Mouse (Mus musculus): ENCODE data around the gene Taf1b. TPM values are rescaled to one million over a fixed set of nuclear protein-coding genes. Genes with fewer than 3 reads are reported as not detected.
A peak's percentile ranks its signal among the peaks of the same experiment; 100 is the strongest.
"Not testable (repeated sequence)": the region's sequence is repeated elsewhere in the genome, so short reads cannot be mapped to it uniquely, and the experiment has no call there.

Taf1b gene
- polyA plus RNA-seq (2011; ENCODE audit: insufficient read depth, insufficient read length, low read depth, missing spikeins), result 34.2 and 35.9 TPM in 2 replicates

GRCm38 (mm10) chr12:24498150-24498840 is at the start of gene Taf1b:
Gene Taf1b, plus strand, starts transcription at chr12:24498359.
- no peaks in the 10 kb centered on the region for H3K27me3 ChIP-seq (ENCODE audit: control insufficient read depth, insufficient read depth, low read length, poor library complexity, severe bottlenecking)
- no peak for TF ChIP-seq POLR2A (IDR thresholded peaks at IDR 0.05; ENCODE audit: insufficient read depth, low read length)
- TF ChIP-seq CTCF (IDR thresholded peaks at IDR 0.05; ENCODE audit: low read depth, low read length), result no peak
- TF ChIP-seq EP300 (IDR thresholded peaks at IDR 0.05; ENCODE audit: insufficient read depth, low read depth, low read length), result no peak
- H3K4me1 ChIP-seq (ENCODE audit: control insufficient read depth, insufficient read depth, low read length), result no peaks in the 10 kb centered on the region
- peak within 1 kb of the TSS; percentile 79 for H3K4me3 ChIP-seq (ENCODE audit: low read depth, low read length)
- no peaks in the 10 kb centered on the region for H3K9me3 ChIP-seq (replicated peaks; ENCODE audit: control insufficient read depth, insufficient read depth, low read length, poor library complexity, severe bottlenecking)
- no peaks in the 10 kb centered on the region for H3K36me3 ChIP-seq (ENCODE audit: control insufficient read depth, insufficient read depth, low read length, poor library complexity, severe bottlenecking)
- H3K27ac ChIP-seq (ENCODE audit: insufficient read depth, low read length), result no peak within 1 kb of the TSS
- peak within 1 kb of the TSS; percentile 24 for H3K9ac ChIP-seq (ENCODE audit: low read depth, poor library complexity, severe bottlenecking)

- TF ChIP-seq EP300 (IDR thresholded peaks at IDR 0.05; ENCODE audit: insufficient read depth, low read depth, low read length), result no peak
- TF ChIP-seq CTCF (IDR thresholded peaks at IDR 0.05; ENCODE audit: low read depth, low read length), result no peak
- no peak for TF ChIP-seq POLR2A (IDR thresholded peaks at IDR 0.05; ENCODE audit: insufficient read depth, low read length)
- no peak overlapping the region for H3K9ac ChIP-seq (ENCODE audit: low read depth, poor library complexity, severe bottlenecking)
- no peaks in the 10 kb centered on the region for H3K9me3 ChIP-seq (replicated peaks; ENCODE audit: control insufficient read depth, insufficient read depth, low read length, poor library complexity, severe bottlenecking)
- no peaks in the 10 kb centered on the region for H3K4me1 ChIP-seq (ENCODE audit: control insufficient read depth, insufficient read depth, low read length)
- no peaks in the 10 kb centered on the region for H3K36me3 ChIP-seq (ENCODE audit: control insufficient read depth, insufficient read depth, low read length, poor library complexity, severe bottlenecking)
- no peak overlapping the region for H3K27ac ChIP-seq (ENCODE audit: insufficient read depth, low read length)
- H3K27me3 ChIP-seq (ENCODE audit: control insufficient read depth, insufficient read depth, low read length, poor library complexity, severe bottlenecking), result no peaks in the 10 kb centered on the region
- no peak overlapping the region for H3K4me3 ChIP-seq (ENCODE audit: low read depth, low read length)
These were observed 37.8 kb upstream of the Taf1b start for GRCm38 (mm10) chr12:24460406-24460805.

GRCm38 (mm10) chr12:24462121-24462520 is 36.0 kb upstream of the Taf1b start:
- not testable (repeated sequence) for H3K27ac ChIP-seq (ENCODE audit: insufficient read depth, low read length); H3K4me1 ChIP-seq (ENCODE audit: control insufficient read depth, insufficient read depth, low read length); H3K9ac ChIP-seq (ENCODE audit: low read depth, poor library complexity, severe bottlenecking); H3K36me3 ChIP-seq (ENCODE audit: control insufficient read depth, insufficient read depth, low read length, poor library complexity, severe bottlenecking); H3K27me3 ChIP-seq (ENCODE audit: control insufficient read depth, insufficient read depth, low read length, poor library complexity, severe bottlenecking); H3K4me3 ChIP-seq (ENCODE audit: low read depth, low read length); H3K9me3 ChIP-seq (replicated peaks; ENCODE audit: control insufficient read depth, insufficient read depth, low read length, poor library complexity, severe bottlenecking)
- TF ChIP-seq CTCF (IDR thresholded peaks at IDR 0.05; ENCODE audit: low read depth, low read length), result peak; percentile 62

GRCm38 (mm10) chr12:24463490-24463889 is 34.7 kb upstream of the Taf1b start:
- H3K9me3 ChIP-seq (replicated peaks; ENCODE audit: control insufficient read depth, insufficient read depth, low read length, poor library complexity, severe bottlenecking); H3K27me3 ChIP-seq (ENCODE audit: control insufficient read depth, insufficient read depth, low read length, poor library complexity, severe bottlenecking); H3K36me3 ChIP-seq (ENCODE audit: control insufficient read depth, insufficient read depth, low read length, poor library complexity, severe bottlenecking); H3K9ac ChIP-seq (ENCODE audit: low read depth, poor library complexity, severe bottlenecking); H3K27ac ChIP-seq (ENCODE audit: insufficient read depth, low read length); H3K4me1 ChIP-seq (ENCODE audit: control insufficient read depth, insufficient read depth, low read length); H3K4me3 ChIP-seq (ENCODE audit: low read depth, low read length): not testable (repeated sequence)

- no peak overlapping the region for H3K9ac ChIP-seq (ENCODE audit: low read depth, poor library complexity, severe bottlenecking)
- no peak for TF ChIP-seq CTCF (IDR thresholded peaks at IDR 0.05; ENCODE audit: low read depth, low read length)
- TF ChIP-seq POLR2A (IDR thresholded peaks at IDR 0.05; ENCODE audit: insufficient read depth, low read length), result no peak
- TF ChIP-seq EP300 (IDR thresholded peaks at IDR 0.05; ENCODE audit: insufficient read depth, low read depth, low read length), result no peak
- H3K9me3 ChIP-seq (replicated peaks; ENCODE audit: control insufficient read depth, insufficient read depth, low read length, poor library complexity, severe bottlenecking), result no peaks in the 10 kb centered on the region
These were observed 29.2 kb upstream of the Taf1b start for GRCm38 (mm10) chr12:24468966-24469365.

GRCm38 (mm10) chr12:24470943-24471342 is 27.2 kb upstream of the Taf1b start:
- Histone ChIP-seq H3K4me3 (ENCODE audit: low read depth, low read length) (no peak overlapping the region), H3K4me1 (ENCODE audit: control insufficient read depth, insufficient read depth, low read length) (no peaks in the 10 kb centered on the region), H3K36me3 (ENCODE audit: control insufficient read depth, insufficient read depth, low read length, poor library complexity, severe bottlenecking) (no peaks in the 10 kb centered on the region), H3K27ac (ENCODE audit: insufficient read depth, low read length) (no peak overlapping the region), H3K27me3 (ENCODE audit: control insufficient read depth, insufficient read depth, low read length, poor library complexity, severe bottlenecking) (no peaks in the 10 kb centered on the region), H3K9ac (ENCODE audit: low read depth, poor library complexity, severe bottlenecking) (no peak overlapping the region), H3K9me3 (replicated peaks; ENCODE audit: control insufficient read depth, insufficient read depth, low read length, poor library complexity, severe bottlenecking) (no peaks in the 10 kb centered on the region)
- TF ChIP-seq CTCF (IDR thresholded peaks at IDR 0.05; ENCODE audit: low read depth, low read length), result peak; percentile 83
- no peak for TF ChIP-seq EP300 (IDR thresholded peaks at IDR 0.05; ENCODE audit: insufficient read depth, low read depth, low read length)

More at GRCm38 (mm10) chr12:24468966-24469365, 29.2 kb upstream of the Taf1b start:
- Histone ChIP-seq H3K4me1 (ENCODE audit: control insufficient read depth, insufficient read depth, low read length) (no peaks in the 10 kb centered on the region), H3K27ac (ENCODE audit: insufficient read depth, low read length) (no peak overlapping the region), H3K36me3 (ENCODE audit: control insufficient read depth, insufficient read depth, low read length, poor library complexity, severe bottlenecking) (no peaks in the 10 kb centered on the region), H3K27me3 (ENCODE audit: control insufficient read depth, insufficient read depth, low read length, poor library complexity, severe bottlenecking) (no peaks in the 10 kb centered on the region), H3K4me3 (ENCODE audit: low read depth, low read length) (no peak overlapping the region)

Measured in ES-Bruce4 (cell line).